Comparison of ENCODE assay signal across 10 mouse cellular contexts in the genomic region with DNA sequence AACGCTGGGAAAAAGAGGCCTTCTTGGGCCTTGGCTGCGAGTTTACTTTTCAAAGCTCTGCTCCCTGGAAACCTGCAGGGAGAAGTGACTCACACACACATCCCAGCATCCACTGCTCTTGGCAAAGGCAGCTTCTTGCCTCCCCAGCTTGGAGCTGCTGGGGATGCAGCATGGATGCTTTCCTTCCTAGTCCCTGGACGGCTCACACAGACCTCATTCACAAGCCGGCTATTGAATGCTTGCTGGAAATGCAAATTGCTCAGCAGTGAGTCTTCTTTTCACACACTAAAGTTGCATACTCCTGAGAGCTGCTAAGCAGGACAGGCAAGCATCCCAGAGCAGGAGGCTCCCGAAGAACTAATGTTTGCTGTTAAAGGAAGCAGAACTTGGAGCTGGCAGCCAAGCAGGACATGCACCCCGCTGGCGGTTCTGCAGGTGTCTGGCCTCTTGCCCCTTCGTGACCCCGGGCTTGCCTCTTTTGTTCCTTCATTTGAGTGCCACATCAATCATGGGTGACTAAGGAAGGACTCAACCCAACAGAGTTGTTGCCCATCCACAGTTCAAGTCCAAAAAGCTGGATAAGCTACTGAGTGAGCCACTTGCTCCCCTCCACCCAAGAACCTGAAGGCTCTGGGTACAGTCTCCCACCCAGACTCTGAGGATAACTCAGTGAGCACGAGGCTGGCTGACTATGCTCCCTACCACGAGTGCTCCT. TPM values are rescaled to one million over a fixed set of nuclear protein-coding genes. Genes with fewer than 3 reads are reported as not detected.
DNase-seq lines count a peak whose midpoint lies in the region; ATAC-seq and TF ChIP-seq lines count a peak whose summit lies in the region.
"Had no signal": no experiment of that assay in that cellular context is flagged by ENCODE, and none has a peak within 500 bp of the region (broad histone marks: within the 10 kb centered on the region; RNA-seq: fewer than 3 reads in every experiment).

No protein-coding gene starts in this region.

- no peaks in the 10 kb centered on the region for H3K27me3 ChIP-seq in hindbrain, postnatal 0 days (ENCODE audit: insufficient read depth, low read length)
- H3K27me3 ChIP-seq in intestine, embryonic 16.5 days (replicated peaks; ENCODE audit: control insufficient read depth, insufficient read depth, low read length): no peaks in the 10 kb centered on the region

- H3K36me3 ChIP-seq in hindbrain, postnatal 0 days (ENCODE audit: insufficient read depth, low read length): no peaks in the 10 kb centered on the region
- H3K36me3 ChIP-seq in intestine, embryonic 16.5 days (ENCODE audit: control insufficient read depth, insufficient read depth, low read length): no peaks in the 10 kb centered on the region
- H3K36me3 ChIP-seq: heart, embryonic 15.5 days had no signal

- H3K27ac ChIP-seq in hindbrain, postnatal 0 days: peak overlapping the region; percentile 87
- no peak overlapping the region for H3K27ac ChIP-seq in intestine, embryonic 16.5 days (ENCODE audit: low read length)
- H3K27ac ChIP-seq: heart, embryonic 15.5 days had no signal

- H3K9me3 ChIP-seq in hindbrain, postnatal 0 days (ENCODE audit: low read length): no peaks in the 10 kb centered on the region
- no peaks in the 10 kb centered on the region for H3K9me3 ChIP-seq in intestine, embryonic 16.5 days (ENCODE audit: control insufficient read depth, low read length)
- H3K9me3 ChIP-seq: heart, embryonic 15.5 days had no signal

- WGBS in hindbrain, postnatal 0 days: 8% methylated on average over 11 of the region's 11 CpGs
- WGBS in intestine, embryonic 16.5 days: 25% methylated on average over 11 of the region's 11 CpGs

- H3K4me3 ChIP-seq in hindbrain, postnatal 0 days (ENCODE audit: low read length): no peak overlapping the region
- H3K4me3 ChIP-seq in intestine, embryonic 16.5 days (ENCODE audit: low read length): no peak overlapping the region
- H3K4me3 ChIP-seq: heart, embryonic 15.5 days had no signal

- no peak for TF ChIP-seq CTCF in hindbrain, postnatal 0 days (IDR thresholded peaks at IDR 0.05; ENCODE audit: low read depth)

- peak; percentile 71 for DNase-seq in R1 (ENCODE audit: low read depth, low spot score)
- DNase-seq in cerebellum, postnatal 36 days: peak; percentile 30 to 33
- DNase-seq in hindbrain, postnatal 0 days (ENCODE audit: low spot score): peak; percentile 80
- DNase-seq in neural tube, embryonic 10.5 days (ENCODE audit: extremely low spot score, low spot score): peak; percentile 32
- no peak for DNase-seq in ovary, postnatal 14 days (ENCODE audit: low spot score)
- no peak for DNase-seq in kidney, postnatal 4 days
- no peak for DNase-seq in gastrocnemius, adult 18-20 months (ENCODE audit: low spot score)
- DNase-seq: lung, embryonic 14.5 days had no signal

- H3K4me1 ChIP-seq in hindbrain, postnatal 0 days (ENCODE audit: insufficient read depth, low read length): 0 out of 2 replicates have a peak, but pooled peaks cover 6% of the 10 kb centered on the region
- no peaks in the 10 kb centered on the region for H3K4me1 ChIP-seq in intestine, embryonic 16.5 days (ENCODE audit: control insufficient read depth, insufficient read depth, low read length)
- H3K4me1 ChIP-seq: heart, embryonic 15.5 days had no signal

- H3K4me2 ChIP-seq in hindbrain, postnatal 0 days (ENCODE audit: low read depth, low read length): no peak overlapping the region
- no peak overlapping the region for H3K4me2 ChIP-seq in intestine, embryonic 16.5 days (ENCODE audit: low read depth, low read length)
- H3K4me2 ChIP-seq: heart, embryonic 15.5 days; lung, embryonic 14.5 days had no signal

- peak; percentile 97 for ATAC-seq in hindbrain, postnatal 0 days
- ATAC-seq in intestine, embryonic 16.5 days: no peak

- H3K9ac ChIP-seq in hindbrain, postnatal 0 days (replicated peaks; ENCODE audit: low read length): no peak overlapping the region
- H3K9ac ChIP-seq in intestine, embryonic 16.5 days (ENCODE audit: low read depth, low read length): no peak overlapping the region
- H3K9ac ChIP-seq: heart, embryonic 15.5 days; lung, embryonic 14.5 days had no signal

RNA-seq across cellular contexts. Expression of gene 2810459M11Rik, which starts 13.2 kb away (rescaled TPM):
- 46.4 and 63.9 TPM in 2 replicates for total RNA-seq in hindbrain, postnatal 0 days (2014; rRNA removed)
- 12.9 and 16.1 TPM in 2 replicates for polyA plus RNA-seq in hindbrain, postnatal 0 days (2015; fragmentation: Nextera tagmentation; extraction: Ambion mirVana)
- polyA plus RNA-seq in intestine, embryonic 16.5 days (2015; fragmentation: Nextera tagmentation; extraction: Ambion mirVana): 4.3 and 4.4 TPM in 2 replicates
- total RNA-seq in gastrocnemius, adult 18-20 months (2021): not detected

RNA-seq across cellular contexts. Expression of gene Spata3, which starts 15.8 kb away (rescaled TPM):
- total RNA-seq in hindbrain, postnatal 0 days (2014; rRNA removed): 1.2 TPM in 1 of 2 replicates, not detected in the other
- 1.3 and 1.4 TPM in 2 replicates for polyA plus RNA-seq in hindbrain, postnatal 0 days (2015; fragmentation: Nextera tagmentation; extraction: Ambion mirVana)
- polyA plus RNA-seq in intestine, embryonic 16.5 days (2015; fragmentation: Nextera tagmentation; extraction: Ambion mirVana): not detected in 2 replicates
- not detected for total RNA-seq in gastrocnemius, adult 18-20 months (2021)
- polyA plus RNA-seq: heart, embryonic 15.5 days; lung, embryonic 14.5 days had no signal

RNA-seq across cellular contexts. Expression of gene Psmd1, which starts 31.8 kb away (rescaled TPM):
- 74.0 and 127 TPM in 2 replicates for total RNA-seq in hindbrain, postnatal 0 days (2014; rRNA removed)
- polyA plus RNA-seq in hindbrain, postnatal 0 days (2015; fragmentation: Nextera tagmentation; extraction: Ambion mirVana): 183 TPM in 2 replicates
- 135 and 144 TPM in 2 replicates for polyA plus RNA-seq in intestine, embryonic 16.5 days (2015; fragmentation: Nextera tagmentation; extraction: Ambion mirVana)
- total RNA-seq in gastrocnemius, adult 18-20 months (2021): 100 to 1,000 TPM; 126 to 128 TPM

Comparison
In these comparisons a context has a peak if more than half of its experiments do, and no peak if none do; other contexts are left out.
1. DNase-seq: peak in R1 (single experiment), cerebellum, postnatal 36 days (2 of 2), hindbrain, postnatal 0 days (single experiment) and neural tube, embryonic 10.5 days (single experiment); none in ovary, postnatal 14 days (single experiment), kidney, postnatal 4 days (0 of 2) and gastrocnemius, adult 18-20 months (single experiment).
2. RNA of gene 2810459M11Rik, which starts 13.2 kb away (total RNA-seq): 46.4 to 63.9 TPM in hindbrain, postnatal 0 days; not detected in gastrocnemius, adult 18-20 months; every median in the first group is over 10 times any median in the second.